Mouse (Mus musculus) ES-E14 (cell line): ENCODE measurements around the gene Lrmda. TPM values are rescaled to one million over a fixed set of nuclear protein-coding genes. Genes with fewer than 3 reads are reported as not detected.

Experiments
- DNase-seq: peaks from one replicate; pipeline ENCODE4 v3.0.0-alpha.2; 2013; ENCODE audit warnings: low read depth, low spot score
- H3K27ac ChIP-seq: 2 replicates; pipeline ENCODE4 v1.5.1; 2012; ENCODE audit warnings: low read depth, mild to moderate bottlenecking, low read length, moderate library complexity, mixed read lengths; ENCODE audit not compliant: poor library complexity, insufficient read depth, severe bottlenecking
- H3K36me3 ChIP-seq: 2 replicates; pipeline ENCODE4 v1.6.1; 2012; ENCODE audit warnings: mild to moderate bottlenecking, low read length, moderate library complexity, mixed read lengths; ENCODE audit not compliant: control insufficient read depth, poor library complexity, insufficient read depth, severe bottlenecking
- H3K4me1 ChIP-seq, 2 experiments: fragments of 150-350 bp in 1 of 2; sonication (generic) in 1 of 2; 2 replicates each; pipeline ENCODE4 v1.6.1; 2012; ENCODE audit warnings: low read length in 2 of 2, mild to moderate bottlenecking in 1 of 2, mixed read lengths in 1 of 2; ENCODE audit not compliant: control insufficient read depth in 2 of 2, insufficient read depth in 2 of 2, poor library complexity in 1 of 2
- H3K4me3 ChIP-seq, 2 experiments: fragments of 150-350 bp in 1 of 2; sonication (generic) in 1 of 2; 2 replicates each; pipeline ENCODE4 v1.5.1; 2012; ENCODE audit warnings: low read length in 2 of 2, low read depth in 1 of 2, mild to moderate bottlenecking in 1 of 2, mixed read lengths in 1 of 2; ENCODE audit not compliant: insufficient read depth in 1 of 2, poor library complexity in 1 of 2, severe bottlenecking in 1 of 2
- H3K9ac ChIP-seq: 2 replicates; pipeline ENCODE4 v1.6.1; 2012; ENCODE audit warnings: low read depth, mild to moderate bottlenecking, low read length, mixed read lengths; ENCODE audit not compliant: poor library complexity, insufficient read depth, severe bottlenecking
- H3K9me3 ChIP-seq: fragments of 150-350 bp; sonication (generic); 2 replicates; pipeline ENCODE4 v1.6.1; 2012; ENCODE audit warnings: low read depth, mild to moderate bottlenecking, low read length; ENCODE audit not compliant: control insufficient read depth, insufficient read depth
- CHD2 ChIP-seq: IDR thresholded peaks from 2 replicates; pipeline ENCODE4 v1.6.1; 2014; ENCODE audit warnings: mild to moderate bottlenecking, low read depth, low read length, inconsistent platforms
- HCFC1 ChIP-seq: IDR thresholded peaks from 2 replicates; pipeline ENCODE4 v1.6.1; 2012; ENCODE audit warnings: low read length, inconsistent platforms, borderline replicate concordance; ENCODE audit not compliant: insufficient read depth
- MAFK ChIP-seq: IDR thresholded peaks from 2 replicates; pipeline ENCODE4 v1.6.1; 2014; ENCODE audit warnings: mild to moderate bottlenecking, low read depth, low read length, inconsistent platforms; ENCODE audit not compliant: insufficient read depth
- ZC3H11A ChIP-seq: IDR thresholded peaks from 2 replicates; pipeline ENCODE4 v1.6.1; 2012; ENCODE audit warnings: low read depth, mild to moderate bottlenecking, inconsistent platforms, low read length, borderline replicate concordance
- ZNF384 ChIP-seq: IDR thresholded peaks from 2 replicates; pipeline ENCODE4 v1.6.1; 2012; ENCODE audit warnings: low read depth, low read length, inconsistent platforms
- in situ Hi-C, 2 experiments: fragments of 600-800 bp; cut with MboI; formaldehyde crosslinking; loops; one replicate each; pipeline ENCODE4 v1.15.1; 2025; ENCODE audit warnings: low sequenced_read_pairs in 2 of 2, inconsistent platforms in 1 of 2; ENCODE audit not compliant: unreplicated experiment in 2 of 2
- total RNA-seq: library from RNA; depleted of rRNA; stranded (reverse); fragments of 300-350 nt; gene quantifications from 2 replicates; pipeline ENCODE4 v1.2.3, GENCODE M21; 2012

Gene Lrmda
- total RNA-seq, 1 experiment = 0.22 TPM

- no peaks in the 10 kb centered on the region for H3K4me1 ChIP-seq
- TF ChIP-seq CHD2 (no peak), MAFK (no peak), HCFC1 (no peak), ZC3H11A (no peak), ZNF384 (no peak)
- no peak overlapping the region for H3K9ac ChIP-seq
- no peaks in the 10 kb centered on the region for H3K36me3 ChIP-seq
- no peak for DNase-seq
- in situ Hi-C loops = no loop called here
- H3K27ac ChIP-seq = no peak overlapping the region
- H3K4me3 ChIP-seq = no peak overlapping the region
- H3K9me3 ChIP-seq = no peaks in the 10 kb centered on the region
These were observed 649.2 kb downstream of the Lrmda start for GRCm38 (mm10) chr14:22668711-22669110.

GRCm38 (mm10) chr14:22673581-22673980 is 654.1 kb downstream of the Lrmda start:
- no peaks in the 10 kb centered on the region for H3K9me3 ChIP-seq
- H3K9ac ChIP-seq = no peak overlapping the region
- TF ChIP-seq MAFK = no peak
- no peak for TF ChIP-seq ZC3H11A
- TF ChIP-seq ZNF384 = no peak
- no peak for TF ChIP-seq CHD2
- TF ChIP-seq HCFC1 = no peak
- no peak for DNase-seq
- H3K4me3 ChIP-seq = no peak overlapping the region
- no peaks in the 10 kb centered on the region for H3K36me3 ChIP-seq
- in situ Hi-C loops = no loop called here
- H3K27ac ChIP-seq = no peak overlapping the region
- H3K4me1 ChIP-seq = no peaks in the 10 kb centered on the region

DNA sequence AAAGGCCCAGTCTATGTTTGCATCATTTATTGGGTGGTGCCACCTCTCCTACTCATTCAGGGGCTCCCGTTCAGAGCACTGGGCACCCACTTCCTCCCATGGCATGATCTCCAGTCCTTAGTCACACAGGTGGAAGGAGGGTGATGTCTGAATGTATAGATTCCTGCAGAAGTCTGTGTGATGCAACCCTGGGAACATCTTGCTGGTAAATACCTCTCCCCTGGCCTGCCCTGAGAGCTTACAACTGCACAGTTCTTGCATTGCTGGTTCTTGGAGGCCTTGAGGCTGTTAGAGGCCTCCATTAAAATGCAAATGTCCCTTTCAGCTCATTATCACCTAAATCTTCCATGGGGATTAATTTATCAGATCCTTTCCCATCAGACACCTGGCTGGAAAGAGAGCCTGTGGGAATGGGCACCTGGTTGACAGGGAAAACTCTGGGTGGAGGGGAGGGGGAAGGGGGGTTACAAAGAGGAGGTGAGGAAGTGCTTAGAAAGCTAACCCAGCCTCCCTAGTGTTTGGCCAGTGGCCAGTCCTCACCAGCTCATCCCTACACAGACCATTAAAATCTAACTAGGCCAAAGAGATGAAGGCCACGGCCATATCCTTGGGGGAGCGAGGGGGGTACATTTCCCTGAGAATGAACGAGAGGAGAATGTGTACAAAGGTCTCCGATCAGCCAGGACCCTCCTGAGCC is 659.6 kb downstream of the Lrmda start:
- no peak for DNase-seq
- H3K4me3 ChIP-seq = no peak overlapping the region
- no peak overlapping the region for H3K27ac ChIP-seq
- peaks cover 0 to 2% of the 10 kb centered on the region in 2 experiments; a peak in 2 of 4 replicates for H3K4me1 ChIP-seq
- no peaks in the 10 kb centered on the region for H3K9me3 ChIP-seq
- TF ChIP-seq ZC3H11A = no peak
- no peak for TF ChIP-seq HCFC1
- in situ Hi-C loops = no loop called here
- no peak overlapping the region for H3K9ac ChIP-seq
- no peaks in the 10 kb centered on the region for H3K36me3 ChIP-seq

DNA sequence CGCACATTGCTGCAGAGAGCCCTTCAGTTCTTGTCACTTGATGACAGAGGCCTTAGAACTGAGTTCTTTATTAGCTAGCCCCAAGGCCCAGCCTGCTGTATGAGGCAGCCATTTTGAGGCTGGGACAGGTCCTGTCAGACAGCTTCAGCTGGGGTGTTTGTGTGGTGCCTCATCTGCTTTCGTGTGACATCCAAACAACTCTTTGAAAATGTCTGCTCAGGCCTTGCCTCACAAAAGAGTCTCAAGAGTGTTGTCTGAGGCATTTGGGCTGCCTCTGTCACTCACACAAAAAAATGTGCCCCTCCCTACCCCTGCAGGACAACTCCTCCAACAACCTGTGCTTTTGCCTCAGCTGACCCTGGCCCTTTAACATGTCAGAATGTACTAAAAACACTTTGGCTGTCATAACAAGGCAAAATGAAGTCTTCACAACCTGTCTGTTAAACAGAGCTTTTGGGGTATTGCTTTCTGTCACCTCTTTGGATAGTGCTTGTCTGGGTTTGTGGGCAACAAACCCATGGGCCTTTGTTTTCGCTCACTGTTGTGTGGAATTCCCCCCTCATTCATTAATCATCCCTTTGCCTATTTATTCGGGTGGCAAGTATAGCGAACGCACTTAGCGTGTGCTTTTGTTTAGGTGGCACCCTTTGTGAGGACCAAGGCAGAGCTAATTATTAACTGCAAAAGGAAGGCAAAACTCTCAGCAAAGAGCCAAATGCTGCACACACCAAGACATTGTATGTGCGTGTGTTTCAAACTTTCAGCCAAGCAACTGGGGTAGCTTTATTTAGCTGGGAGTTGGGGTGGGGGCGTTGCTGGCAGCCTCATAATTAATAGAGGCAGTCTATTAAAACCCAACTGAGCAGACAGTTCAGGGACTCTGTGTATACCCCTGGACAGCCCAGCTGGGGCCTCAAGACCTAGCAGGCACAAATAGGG is 660.5 kb downstream of the Lrmda start:
- no peak overlapping the region for H3K4me3 ChIP-seq
- H3K9me3 ChIP-seq = no peaks in the 10 kb centered on the region
- in situ Hi-C loops = no loop called here
- H3K36me3 ChIP-seq = no peaks in the 10 kb centered on the region
- H3K9ac ChIP-seq = no peak overlapping the region
- H3K27ac ChIP-seq = no peak overlapping the region
- peaks cover 0 to 2% of the 10 kb centered on the region in 2 experiments; a peak in 2 of 4 replicates for H3K4me1 ChIP-seq
- no peak for DNase-seq
- no peak for TF ChIP-seq ZNF384
- no peak for TF ChIP-seq MAFK
- no peak for TF ChIP-seq HCFC1
- no peak for TF ChIP-seq CHD2
- no peak for TF ChIP-seq ZC3H11A
